9 mouse cellular contexts compared by ENCODE assay signal in genomic region chr4:102840956-102841729, GRCm38 (mm10).
DNase-seq lines count a peak whose midpoint lies in the region; ATAC-seq and TF ChIP-seq lines count a peak whose summit lies in the region.
"Had no signal": no experiment of that assay in that cellular context is flagged by ENCODE, and none has a peak within 500 bp of the region (broad histone marks: within the 10 kb centered on the region; RNA-seq: fewer than 3 reads in every experiment).

No protein-coding gene starts in this region.

- H3K36me3 ChIP-seq in hindbrain, embryonic 15.5 days: no peaks in the 10 kb centered on the region
- no peaks in the 10 kb centered on the region for H3K36me3 ChIP-seq in hindbrain, embryonic 12.5 days
- no peaks in the 10 kb centered on the region for H3K36me3 ChIP-seq in lung, embryonic 14.5 days (ENCODE audit: insufficient read depth)

- H3K4me3 ChIP-seq in hindbrain, embryonic 15.5 days: no peak overlapping the region
- H3K4me3 ChIP-seq in hindbrain, embryonic 12.5 days: no peak overlapping the region
- no peak overlapping the region for H3K4me3 ChIP-seq in lung, embryonic 14.5 days (ENCODE audit: low read depth, low read length)

- H3K9ac ChIP-seq in hindbrain, embryonic 15.5 days: no peak overlapping the region
- no peak overlapping the region for H3K9ac ChIP-seq in hindbrain, embryonic 12.5 days
- no peak overlapping the region for H3K9ac ChIP-seq in lung, embryonic 14.5 days

- no peak overlapping the region for H3K4me2 ChIP-seq in hindbrain, embryonic 15.5 days
- no peak overlapping the region for H3K4me2 ChIP-seq in hindbrain, embryonic 12.5 days (replicated peaks)
- H3K4me2 ChIP-seq in lung, embryonic 14.5 days: no peak overlapping the region

- H3K9me3 ChIP-seq in hindbrain, embryonic 15.5 days: no peaks in the 10 kb centered on the region
- no peaks in the 10 kb centered on the region for H3K9me3 ChIP-seq in hindbrain, embryonic 12.5 days (replicated peaks)
- no peaks in the 10 kb centered on the region for H3K9me3 ChIP-seq in lung, embryonic 14.5 days (ENCODE audit: low read depth, low read length)

- ATAC-seq in hindbrain, embryonic 15.5 days (ENCODE audit: low FRiP score, low read depth): peak; percentile 65; the same call in 1 of the 2 replicates
- ATAC-seq in hindbrain, embryonic 12.5 days (ENCODE audit: low FRiP score): no peak
- no peak; the same call in 1 of the 2 replicates for ATAC-seq in lung, embryonic 14.5 days (ENCODE audit: insufficient read depth)
- ATAC-seq in granulocyte monocyte progenitor cell, adult 5-6 weeks (replicated peaks; ENCODE audit: poor library complexity, severe bottlenecking): no peak

- peak overlapping the region; percentile 22 for H3K27ac ChIP-seq in hindbrain, embryonic 15.5 days (replicated peaks)
- H3K27ac ChIP-seq in hindbrain, embryonic 12.5 days: no peak overlapping the region
- H3K27ac ChIP-seq in lung, embryonic 14.5 days (ENCODE audit: low read depth): peak overlapping the region; percentile 63
- H3K27ac ChIP-seq: stomach, postnatal 0 days had no signal

- H3K27me3 ChIP-seq in hindbrain, embryonic 15.5 days: no peaks in the 10 kb centered on the region
- H3K27me3 ChIP-seq in hindbrain, embryonic 12.5 days: no peaks in the 10 kb centered on the region
- H3K27me3 ChIP-seq in lung, embryonic 14.5 days (ENCODE audit: insufficient read depth, low read length): no peaks in the 10 kb centered on the region

- TF ChIP-seq CTCF in lung, embryonic 14.5 days (IDR thresholded peaks at IDR 0.05; ENCODE audit: low read depth): no peak

- H3K4me1 ChIP-seq in hindbrain, embryonic 15.5 days (replicated peaks): peaks cover 16% of the 10 kb centered on the region
- H3K4me1 ChIP-seq in hindbrain, embryonic 12.5 days: no peaks in the 10 kb centered on the region
- H3K4me1 ChIP-seq in lung, embryonic 14.5 days (ENCODE audit: insufficient read depth): no peaks in the 10 kb centered on the region

- no peak for DNase-seq in lung, embryonic 14.5 days
- DNase-seq in lung, postnatal 36 days: no peak
- DNase-seq in brain, embryonic 18.5 days (ENCODE audit: low read depth, low spot score): peak; percentile 49
- peak; percentile 32 to 79 for DNase-seq in layer of hippocampus, postnatal 14 days (ENCODE audit: low spot score in 2 of 2)
- DNase-seq: heart, postnatal 4 days had no signal

- WGBS in hindbrain, embryonic 15.5 days: 58% methylated on average over 11 of the region's 11 CpGs
- 83% methylated on average over 11 of the region's 11 CpGs for WGBS in hindbrain, embryonic 12.5 days
- 72% methylated on average over 11 of the region's 11 CpGs for WGBS in lung, embryonic 14.5 days

Comparison
In these comparisons a context has a peak if more than half of its experiments do, and no peak if none do; other contexts are left out.
1. DNase-seq: peak in brain, embryonic 18.5 days (single experiment) and layer of hippocampus, postnatal 14 days (2 of 2); none in lung, embryonic 14.5 days (single experiment) and lung, postnatal 36 days (single experiment).